Mouse (Mus musculus) T-cell, adult 2 months (primary cell): ENCODE measurements around the gene Ccsap.

Source experiments
- DNase-seq: peaks from one replicate; pipeline ENCODE4 v3.0.0; 2022; ENCODE audit warnings: low spot score

Gene Ccsap

GRCm38 (mm10) chr8:123859648-123860259, at the start of gene Ccsap:
Gene Ccsap (minus strand): TSS chr8:123860209.
- DNase-seq, result peak; percentile 71

GRCm38 (mm10) chr8:123907604-123908003, 47.6 kb upstream of the Ccsap start:
- DNase-seq, result no peak

- DNase-seq, result no peak
Observed at GRCm38 (mm10) chr8:123902653-123903052, 42.6 kb upstream of the Ccsap start.

GRCm38 (mm10) chr8:123899366-123899765, 39.4 kb upstream of the Ccsap start:
- no peak for DNase-seq

- no peak for DNase-seq
Observed at GRCm38 (mm10) chr8:123898576-123898975, 38.6 kb upstream of the Ccsap start.

DNA sequence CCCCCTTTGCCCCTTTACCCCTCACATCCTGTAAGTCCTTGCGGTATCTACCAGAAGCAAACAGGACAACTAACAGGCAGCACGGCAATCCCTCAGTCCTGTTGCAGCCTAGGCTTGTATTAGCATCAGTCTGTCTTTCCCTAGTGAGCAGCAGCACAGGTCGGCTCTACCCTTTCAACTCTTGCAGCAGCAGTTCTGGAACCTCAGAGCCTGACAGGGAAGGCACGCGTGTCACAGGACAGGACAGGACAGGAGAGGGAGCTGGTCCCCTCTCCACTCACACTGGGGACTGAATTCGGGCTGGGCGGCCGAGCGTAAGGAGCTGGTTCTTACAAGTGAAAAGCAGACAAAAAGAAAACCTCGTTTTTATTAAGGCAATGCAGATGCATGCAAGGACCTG, 36.8 kb upstream of the Ccsap start:
- no peak for DNase-seq

DNA sequence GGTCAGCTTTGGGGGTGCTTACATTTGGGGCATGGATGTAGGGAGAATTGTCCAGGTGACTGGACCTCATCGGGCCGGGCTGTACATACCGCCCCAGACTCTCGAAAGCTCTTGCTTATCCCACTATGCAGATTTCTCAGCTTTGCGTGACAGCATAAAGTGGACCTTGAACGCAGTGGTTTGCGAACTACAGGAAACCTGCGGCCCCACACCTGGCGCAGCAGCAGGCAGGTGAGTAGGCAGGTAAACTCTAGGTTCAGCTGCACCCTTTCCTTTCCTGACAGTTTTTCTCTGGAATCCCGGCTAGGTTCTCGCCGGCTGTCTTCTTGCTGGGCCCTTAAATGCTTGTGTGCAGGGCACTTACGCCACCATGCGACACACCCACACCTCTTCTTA, 36.4 kb upstream of the Ccsap start:
- DNase-seq, result no peak

DNA sequence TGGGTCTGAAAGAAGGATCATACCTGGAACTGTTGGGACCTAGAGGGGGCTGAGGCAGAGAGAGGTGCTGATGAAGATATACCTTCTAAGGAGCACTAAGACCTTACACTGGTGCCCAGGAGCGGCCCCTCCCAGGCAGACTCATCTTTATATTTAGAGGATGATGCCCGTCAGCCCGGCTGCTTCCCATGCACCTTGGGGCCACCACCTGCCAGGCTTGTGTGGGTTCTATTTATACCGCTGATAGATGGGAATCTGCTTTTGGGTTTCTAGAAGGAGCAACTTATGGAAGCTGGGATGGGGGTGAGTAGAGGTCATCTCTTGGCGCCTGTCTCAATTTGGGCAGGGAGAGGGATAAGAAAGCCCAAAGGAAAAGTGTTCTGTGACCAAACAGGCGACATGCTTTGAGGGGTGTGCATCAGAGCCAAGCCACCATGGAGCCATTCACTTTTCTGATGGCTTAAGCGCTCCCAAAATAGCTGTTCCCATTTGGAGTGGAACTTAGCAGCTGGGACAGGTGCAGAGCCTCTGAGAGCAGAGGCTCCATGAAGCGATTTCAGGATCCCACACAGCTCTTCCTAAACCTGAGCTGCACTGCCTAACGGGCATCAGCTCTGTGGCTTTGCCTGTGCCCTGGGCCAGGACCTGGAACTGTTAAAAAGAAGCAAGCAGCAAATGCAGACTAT, 35.8 kb upstream of the Ccsap start:
- no peak for DNase-seq

GRCm38 (mm10) chr8:123895230-123895629, 35.2 kb upstream of the Ccsap start:
- DNase-seq, result no peak

DNA sequence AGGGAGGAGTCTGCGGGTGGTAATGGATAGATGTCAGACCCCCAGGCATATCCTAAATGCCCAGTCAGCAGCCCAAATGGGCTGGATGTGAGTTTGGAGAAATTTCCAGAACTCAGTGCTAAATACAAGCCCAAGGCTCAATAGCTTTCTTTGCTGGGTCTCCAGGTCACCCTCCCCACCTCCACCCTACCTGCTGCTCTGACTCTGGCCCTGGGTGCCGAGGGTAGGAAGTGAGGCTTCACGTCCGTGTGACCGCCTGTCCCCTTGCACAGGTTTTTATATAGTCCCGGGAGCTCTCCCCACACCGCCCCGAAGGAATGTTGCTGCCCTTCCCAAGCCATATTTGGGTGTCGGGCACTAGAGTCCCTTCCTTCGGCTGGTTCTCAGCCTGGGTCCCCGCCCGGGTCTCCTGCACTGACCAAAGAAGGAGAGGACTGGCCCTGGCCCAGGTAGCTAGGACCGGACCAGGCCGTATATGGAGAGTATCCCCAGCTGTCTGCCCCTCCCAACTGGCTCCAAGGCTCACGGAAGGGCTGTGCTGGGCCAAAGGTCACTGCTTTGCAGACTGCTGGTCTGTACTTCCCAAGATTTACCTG, 34.6 kb upstream of the Ccsap start, which contains the start of gene Acta1:
Gene Acta1 (minus strand): TSS at position 250 of the 596 bp plus-strand sequence.
- no peak for DNase-seq

DNA sequence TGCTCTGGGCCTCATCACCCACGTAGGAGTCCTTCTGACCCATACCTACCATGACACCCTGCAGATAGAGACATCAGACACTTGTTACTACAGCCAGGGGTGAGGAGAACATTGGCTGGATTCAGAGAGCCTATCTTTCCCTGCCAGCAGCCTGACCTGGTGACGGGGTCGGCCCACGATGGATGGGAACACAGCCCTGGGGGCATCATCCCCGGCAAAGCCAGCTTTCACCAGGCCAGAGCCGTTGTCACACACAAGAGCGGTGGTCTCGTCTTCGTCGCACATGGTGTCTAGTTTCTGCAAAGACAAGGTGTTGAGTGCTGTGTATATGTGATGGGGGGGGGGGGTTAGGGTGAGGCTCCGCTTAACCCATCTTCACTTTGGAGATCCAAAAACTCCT, 33.4 kb upstream of the Ccsap start:
- no peak for DNase-seq

DNA sequence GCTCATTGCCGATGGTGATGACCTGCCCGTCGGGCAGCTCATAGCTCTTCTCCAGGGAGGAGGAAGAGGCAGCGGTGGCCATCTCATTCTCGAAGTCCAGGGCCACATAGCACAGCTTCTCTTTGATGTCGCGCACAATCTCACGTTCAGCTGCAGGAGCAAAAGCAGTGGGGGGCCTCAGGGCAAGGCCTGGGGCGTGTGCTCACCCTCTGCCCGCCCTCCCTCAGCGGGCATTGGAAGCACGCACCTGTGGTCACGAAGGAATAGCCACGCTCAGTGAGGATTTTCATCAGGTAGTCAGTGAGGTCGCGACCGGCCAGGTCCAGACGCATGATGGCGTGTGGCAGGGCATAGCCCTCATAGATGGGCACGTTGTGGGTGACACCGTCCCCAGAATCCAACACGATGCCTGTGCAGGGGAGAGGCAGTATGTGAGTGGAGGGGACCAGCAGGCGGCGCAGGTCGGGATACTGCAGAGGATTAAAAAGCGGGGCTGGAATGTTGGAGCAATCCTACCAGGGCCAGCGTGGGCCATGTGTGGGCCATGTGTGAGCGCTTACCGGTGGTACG, 32.7 kb upstream of the Ccsap start:
- DNase-seq, result no peak

DNA sequence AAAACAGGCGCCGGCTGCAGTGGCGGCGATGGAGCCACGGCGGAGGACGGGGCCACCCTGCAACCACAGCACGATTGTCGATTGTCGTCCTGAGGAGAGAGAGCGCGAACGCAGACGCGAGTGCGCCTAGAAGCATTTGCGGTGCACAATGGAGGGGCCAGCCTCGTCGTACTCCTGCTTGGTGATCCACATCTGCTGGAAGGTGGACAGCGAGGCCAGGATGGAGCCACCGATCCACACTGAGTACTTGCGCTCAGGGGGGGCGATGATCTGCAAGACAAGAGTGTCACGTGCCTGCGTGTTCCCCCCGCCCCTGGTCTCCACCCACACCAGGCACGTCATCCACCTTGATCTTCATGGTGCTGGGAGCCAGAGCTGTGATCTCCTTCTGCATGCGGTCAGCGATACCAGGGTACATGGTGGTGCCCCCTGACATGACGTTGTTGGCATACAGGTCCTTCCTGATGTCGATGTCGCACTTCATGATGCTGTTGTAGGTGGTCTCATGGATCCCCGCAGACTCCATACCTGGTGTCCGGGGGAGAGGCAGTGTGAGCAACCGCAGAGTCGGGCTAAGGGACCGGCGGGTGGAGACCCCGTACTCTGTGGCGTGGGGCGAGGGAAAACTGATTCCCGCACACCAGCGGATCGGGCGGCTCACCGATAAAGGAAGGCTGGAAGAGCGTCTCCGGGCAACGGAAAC, 32.0 kb upstream of the Ccsap start:
- DNase-seq, result peak; percentile 29

DNA sequence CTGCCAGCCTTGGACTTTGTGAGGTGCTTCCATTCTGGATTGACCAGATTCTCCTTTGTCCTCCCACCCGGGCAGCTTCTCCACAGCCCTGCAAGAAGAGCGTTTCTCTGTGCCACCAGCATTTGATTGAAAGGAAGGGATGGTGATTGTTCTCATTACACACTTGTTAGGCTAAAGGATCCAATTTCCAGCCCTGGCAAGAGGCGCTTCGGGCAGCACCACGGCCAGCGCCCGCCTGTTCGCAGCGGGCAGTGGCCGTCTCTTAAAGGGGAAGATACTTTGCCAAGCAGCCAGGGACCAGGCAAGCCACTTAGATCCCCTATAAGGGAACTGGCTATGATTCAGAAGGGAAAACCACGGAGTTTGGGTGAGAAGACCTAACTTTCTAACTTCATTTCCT, 31.3 kb upstream of the Ccsap start:
- no peak for DNase-seq

DNA sequence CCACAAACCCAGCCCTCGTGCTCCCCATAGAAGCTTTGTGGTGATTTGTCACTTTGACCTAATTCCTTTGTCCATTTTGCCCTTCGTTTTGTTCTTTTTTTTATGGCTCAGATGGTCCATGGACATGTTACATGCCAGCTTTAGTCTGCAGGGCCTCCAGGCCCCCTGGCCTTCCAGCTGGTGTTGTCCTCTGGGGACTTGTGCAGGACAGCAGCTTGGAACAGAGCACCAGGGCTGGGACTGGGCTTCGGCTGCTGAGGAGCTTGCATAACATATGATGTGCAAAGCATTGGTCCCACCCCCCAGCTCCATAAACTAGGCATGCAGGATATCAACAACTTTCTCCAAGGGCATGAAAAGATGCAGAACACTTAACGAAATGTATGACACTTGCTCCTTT, 29.8 kb upstream of the Ccsap start:
- no peak for DNase-seq

DNA sequence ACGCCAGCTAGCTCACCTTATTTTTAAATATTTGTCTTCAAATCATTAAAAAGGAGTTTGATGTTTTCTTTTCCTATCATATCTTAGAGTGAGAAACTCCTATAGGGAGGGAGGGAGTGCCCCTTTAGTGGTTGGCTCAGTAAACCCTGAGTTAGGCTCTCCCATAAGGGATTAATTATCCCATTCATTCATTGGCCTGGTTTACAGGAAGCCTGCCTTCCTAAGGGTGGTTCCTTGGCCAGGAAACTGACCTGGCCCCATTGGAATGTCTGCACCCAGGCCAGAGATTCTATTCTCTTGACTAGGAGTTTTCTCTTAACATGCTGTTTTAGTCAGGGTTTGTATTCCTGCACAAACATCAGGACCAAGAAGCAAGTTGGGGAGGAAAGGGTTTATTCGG, 27.9 kb upstream of the Ccsap start:
- no peak for DNase-seq

DNA sequence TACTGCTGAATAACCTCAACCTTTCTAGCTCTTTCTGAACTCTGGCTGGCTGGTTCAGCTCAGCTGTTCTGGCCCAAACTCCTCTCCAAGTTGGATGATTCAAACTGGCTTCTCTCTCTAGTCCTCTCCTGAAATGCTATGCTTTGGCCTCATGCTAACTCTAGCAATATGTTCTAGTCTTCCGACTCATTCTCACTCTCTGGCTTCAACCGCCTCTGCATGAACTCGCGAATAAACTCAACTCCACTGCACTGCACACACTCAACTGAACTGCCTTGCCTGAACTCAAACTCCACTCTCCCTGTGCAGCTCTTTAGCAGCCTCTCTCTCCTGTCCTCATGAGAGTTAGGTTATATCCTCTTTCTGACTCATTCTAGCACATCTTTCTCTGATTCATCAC, 27.2 kb upstream of the Ccsap start:
- DNase-seq, result no peak

DNA sequence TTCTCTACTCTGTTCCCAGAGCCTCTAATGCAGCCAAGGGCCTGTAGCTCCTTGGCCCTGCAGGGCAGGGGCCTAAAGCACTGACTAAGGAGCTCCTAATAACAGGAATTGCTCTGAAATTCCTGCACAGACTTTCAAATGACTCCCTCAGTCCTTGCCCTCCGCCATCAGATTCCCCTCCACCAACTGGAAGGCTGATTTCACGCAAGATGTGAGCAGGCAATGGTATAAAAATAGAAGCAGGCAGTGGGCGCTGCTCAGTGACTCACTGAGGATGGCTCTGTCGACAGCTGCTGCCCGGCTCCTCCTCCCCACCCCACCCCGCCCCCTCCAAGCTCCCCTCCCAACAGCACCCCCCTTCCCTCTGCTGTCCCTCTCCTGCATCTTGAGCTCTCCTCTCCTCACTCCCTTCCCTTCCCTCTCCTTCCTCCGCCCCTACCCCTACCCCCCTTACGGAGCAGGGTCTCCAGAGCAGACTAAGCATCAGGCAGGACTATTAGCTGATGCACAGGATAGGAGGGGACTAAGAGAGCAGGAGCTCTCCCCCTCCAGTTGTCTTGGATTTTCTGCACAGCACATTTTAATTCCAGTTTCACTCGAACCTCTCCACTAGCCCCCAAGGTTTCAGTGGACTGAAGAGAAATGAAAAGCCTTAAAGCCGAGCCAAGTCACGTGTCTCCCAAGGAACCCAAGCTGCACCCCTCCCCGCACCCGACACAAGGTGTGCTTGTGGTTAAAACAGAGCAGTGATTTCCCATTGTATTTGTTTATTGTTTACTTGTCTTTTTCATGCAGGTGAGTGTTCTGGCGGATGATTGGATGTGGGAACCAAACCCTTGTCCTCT, 24.9 kb upstream of the Ccsap start:
- no peak for DNase-seq

- no peak for DNase-seq
Observed at GRCm38 (mm10) chr8:123883094-123883493, 23.1 kb upstream of the Ccsap start.

DNA sequence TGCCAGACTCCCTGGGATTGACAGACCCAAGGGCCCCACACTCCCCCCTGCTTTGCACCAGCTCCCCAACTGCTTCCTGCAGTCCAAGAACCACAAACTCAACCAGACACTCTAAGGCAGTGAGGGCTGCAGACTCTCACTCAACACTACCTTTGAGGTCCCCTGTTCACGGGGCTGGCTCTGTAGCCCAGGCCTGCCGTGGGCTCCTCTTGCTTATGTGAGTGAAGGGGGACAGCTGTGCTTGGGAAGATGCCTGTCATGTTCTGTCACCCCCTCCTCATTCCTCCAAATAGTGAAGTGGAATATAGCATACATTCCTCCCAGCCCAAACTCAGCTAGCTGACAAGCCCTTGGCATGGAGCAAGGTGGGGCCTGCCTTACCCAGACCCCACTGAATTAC, 22.4 kb upstream of the Ccsap start:
- no peak for DNase-seq

DNA sequence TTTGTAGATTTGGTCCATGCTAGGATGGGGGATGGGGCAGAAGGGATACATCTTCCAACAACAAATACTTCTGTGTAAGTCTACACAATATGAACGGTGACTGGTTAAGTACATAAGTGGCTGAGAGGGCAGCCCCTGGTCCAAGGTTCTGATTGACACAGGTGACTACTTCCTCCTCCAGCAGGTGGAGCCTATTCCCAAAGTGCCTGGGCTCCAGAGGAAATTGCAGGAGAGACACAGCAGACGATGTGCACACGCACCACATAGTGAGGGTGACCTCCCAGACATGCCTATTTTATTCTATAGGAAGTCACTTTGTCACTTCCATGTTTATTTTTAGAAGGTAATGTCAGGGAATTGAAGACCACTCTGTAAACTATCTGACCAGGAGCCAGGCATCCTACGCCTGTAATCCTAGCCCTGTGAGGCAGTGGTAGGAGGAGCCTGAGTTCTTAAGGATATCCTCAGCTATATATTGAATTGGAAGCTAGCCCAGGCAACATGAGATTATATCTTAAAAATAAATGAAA, 20.9 kb upstream of the Ccsap start:
- DNase-seq, result no peak
